Mouse (Mus musculus) hindbrain, embryonic 12.5 days (tissue): Measurements from ENCODE around the gene Calm3. TPM values are rescaled to one million over a fixed set of nuclear protein-coding genes. Genes with fewer than 3 reads are reported as not detected.

Experiments used
- ATAC-seq: fragments of 200-750 bp; cut with Nextera tagmentation; 2 replicates; pipeline ENCODE4 v1.8.0; 2017; ENCODE audit warnings: moderate TSS enrichment; ENCODE audit not compliant: low FRiP score
- H3K27ac ChIP-seq: fragments of 300-500 bp; sonication (generic); 2 replicates; pipeline ENCODE4 v1.5.1; 2016; ENCODE audit warnings: mild to moderate bottlenecking
- H3K27me3 ChIP-seq: fragments of 300-500 bp; sonication (generic); 2 replicates; pipeline ENCODE4 v1.6.1; 2016; ENCODE audit warnings: mild to moderate bottlenecking
- H3K36me3 ChIP-seq: fragments of 300-500 bp; sonication (generic); 2 replicates; pipeline ENCODE4 v1.6.1; 2016; ENCODE audit warnings: mild to moderate bottlenecking
- H3K4me1 ChIP-seq: fragments of 300-500 bp; sonication (generic); 2 replicates; pipeline ENCODE4 v1.6.1; 2016
- H3K4me2 ChIP-seq: fragments of 300-500 bp; sonication (generic); replicated peaks from 2 replicates; pipeline ENCODE4 v1.6.1; 2016; ENCODE audit warnings: mild to moderate bottlenecking
- H3K4me3 ChIP-seq: fragments of 300-500 bp; sonication (generic); 2 replicates; pipeline ENCODE4 v1.5.1; 2016; ENCODE audit warnings: mild to moderate bottlenecking
- H3K9ac ChIP-seq: fragments of 300-500 bp; sonication (generic); 2 replicates; pipeline ENCODE4 v1.6.1; 2016; ENCODE audit warnings: mild to moderate bottlenecking, moderate library complexity
- H3K9me3 ChIP-seq: fragments of 300-500 bp; sonication (generic); replicated peaks from 2 replicates; pipeline ENCODE4 v1.6.1; 2016; ENCODE audit warnings: mild to moderate bottlenecking
- WGBS: fragments of 180-500 bp; shearing (Covaris S2); methylation state at CpG from one replicate; pipeline ENCODE4 v1.1.7; 2016; 5-methylcytosine and 5-hydroxymethylcytosine counted together
- polyA plus RNA-seq: library from polyadenylated mRNA; unstranded; fragments of >200 nt; fragmentation: Nextera tagmentation; extraction: Ambion mirVana; gene quantifications from 2 replicates; pipeline ENCODE4 v1.2.1, GENCODE M21; 2016

The Calm3 gene
- polyA plus RNA-seq, 1 experiment from 2014 or later = 210 TPM

GRCm38 (mm10) chr7:16876006-16876405, 47.9 kb downstream of the Calm3 start:
- 7% methylated on average over 11 of the region's 11 CpGs for WGBS
- Histone ChIP-seq H3K4me1 (peaks cover 30% of the 10 kb centered on the region), H3K27ac (peak overlapping the region; percentile 82)

GRCm38 (mm10) chr7:16875326-16875725, 48.6 kb downstream of the Calm3 start:
- H3K27ac ChIP-seq = peak overlapping the region; percentile 82
- peaks cover 25% of the 10 kb centered on the region for H3K4me1 ChIP-seq
- peak overlapping the region; percentile 91 for H3K9ac ChIP-seq
- no peak; the same call in 1 of the 2 replicates for ATAC-seq
- no peaks in the 10 kb centered on the region for H3K9me3 ChIP-seq
- no peaks in the 10 kb centered on the region for H3K27me3 ChIP-seq
- H3K36me3 ChIP-seq = peaks cover 14% of the 10 kb centered on the region; the same call in 1 of the 2 replicates
- peak overlapping the region; percentile 79 for H3K4me2 ChIP-seq
- WGBS = under 1% methylated on average over 33 of the region's 42 CpGs
- H3K4me3 ChIP-seq = peak overlapping the region; percentile 70

More at GRCm38 (mm10) chr7:16876006-16876405, 47.9 kb downstream of the Calm3 start:
- Histone ChIP-seq H3K4me2 (peak overlapping the region; percentile 79), H3K27me3 (no peaks in the 10 kb centered on the region), H3K9ac (peak overlapping the region; percentile 91), H3K9me3 (no peaks in the 10 kb centered on the region), H3K4me3 (peak overlapping the region; percentile 70), H3K36me3 (peaks cover 13% of the 10 kb centered on the region; the same call in 1 of the 2 replicates)
- ATAC-seq = no peak

GRCm38 (mm10) chr7:16875310-16875325, 48.8 kb downstream of the Calm3 start, which contains the start of gene Dact3:
Gene Dact3, plus strand, starts transcription at chr7:16875317.
- WGBS = 0% methylated on average over 1 of the region's 1 CpGs

GRCm38 (mm10) chr7:16874756-16875309, 49.1 kb downstream of the Calm3 start:
- H3K4me3 ChIP-seq = peak overlapping the region; percentile 70
- no peaks in the 10 kb centered on the region for H3K27me3 ChIP-seq
- WGBS = under 1% methylated on average over 33 of the region's 33 CpGs
- 0 out of 2 replicates have a peak overlapping the region, but pooled peaks have one; percentile 2 for H3K9ac ChIP-seq
- H3K4me2 ChIP-seq = peak overlapping the region; percentile 79
- peaks cover 14% of the 10 kb centered on the region; the same call in 1 of the 2 replicates for H3K36me3 ChIP-seq
- H3K27ac ChIP-seq = peak overlapping the region; percentile 58
- peak; percentile 97 for ATAC-seq
- peaks cover 20% of the 10 kb centered on the region for H3K4me1 ChIP-seq
- no peaks in the 10 kb centered on the region for H3K9me3 ChIP-seq

More at GRCm38 (mm10) chr7:16875310-16875325, 48.8 kb downstream of the Calm3 start, which contains the start of gene Dact3:
- no peak for ATAC-seq
- Histone ChIP-seq H3K27me3 (no peaks in the 10 kb centered on the region), H3K4me2 (peak within 1 kb of the TSS; percentile 79), H3K9ac (peak within 1 kb of the TSS; percentile 91), H3K36me3 (peaks cover 14% of the 10 kb centered on the region; the same call in 1 of the 2 replicates), H3K27ac (peak within 1 kb of the TSS; percentile 82), H3K4me1 (peaks cover 23% of the 10 kb centered on the region), H3K4me3 (peak within 1 kb of the TSS; percentile 70), H3K9me3 (no peaks in the 10 kb centered on the region)

- no peak for ATAC-seq
- 5% methylated on average over 17 of the region's 17 CpGs for WGBS
- Histone ChIP-seq H3K4me2 (peak overlapping the region; percentile 35), H3K36me3 (peaks cover 14% of the 10 kb centered on the region; the same call in 1 of the 2 replicates), H3K9me3 (no peaks in the 10 kb centered on the region), H3K4me3 (peak overlapping the region; percentile 13), H3K4me1 (peaks cover 20% of the 10 kb centered on the region), H3K9ac (0 out of 2 replicates have a peak overlapping the region, but pooled peaks have one; percentile 2), H3K27me3 (no peaks in the 10 kb centered on the region), H3K27ac (peak overlapping the region; percentile 58)
These were observed 49.7 kb downstream of the Calm3 start for GRCm38 (mm10) chr7:16874190-16874589.

GRCm38 (mm10) chr7:16873392-16873791, 50.5 kb downstream of the Calm3 start:
- no peaks in the 10 kb centered on the region for H3K9me3 ChIP-seq
- H3K4me2 ChIP-seq = no peak overlapping the region
- H3K9ac ChIP-seq = no peak overlapping the region
- WGBS = 93% methylated on average over 4 of the region's 4 CpGs
- no peak for ATAC-seq
- no peaks in the 10 kb centered on the region for H3K27me3 ChIP-seq
- H3K4me3 ChIP-seq = no peak overlapping the region
- peaks cover 14% of the 10 kb centered on the region; the same call in 1 of the 2 replicates for H3K36me3 ChIP-seq
- H3K4me1 ChIP-seq = peaks cover 20% of the 10 kb centered on the region
- no peak overlapping the region for H3K27ac ChIP-seq

- Histone ChIP-seq H3K4me1 (peaks cover 20% of the 10 kb centered on the region), H3K27me3 (no peaks in the 10 kb centered on the region), H3K36me3 (peaks cover 18% of the 10 kb centered on the region; the same call in 1 of the 2 replicates), H3K4me2 (no peak overlapping the region), H3K9ac (no peak overlapping the region), H3K27ac (no peak overlapping the region), H3K4me3 (no peak overlapping the region), H3K9me3 (no peaks in the 10 kb centered on the region)
- ATAC-seq = no peak
- 90% methylated on average over 9 of the region's 9 CpGs for WGBS
These were observed 51.4 kb downstream of the Calm3 start for GRCm38 (mm10) chr7:16872478-16872877.

- Histone ChIP-seq H3K27me3 (no peaks in the 10 kb centered on the region), H3K4me3 (no peak overlapping the region), H3K27ac (no peak overlapping the region), H3K9ac (no peak overlapping the region), H3K36me3 (peaks cover 20% of the 10 kb centered on the region; the same call in 1 of the 2 replicates), H3K4me2 (no peak overlapping the region), H3K4me1 (peaks cover 13% of the 10 kb centered on the region), H3K9me3 (no peaks in the 10 kb centered on the region)
- WGBS = 80% methylated on average over 10 of the region's 10 CpGs
- no peak for ATAC-seq
These were observed 52.3 kb downstream of the Calm3 start for GRCm38 (mm10) chr7:16871600-16871999.

GRCm38 (mm10) chr7:16869497-16869896, 54.4 kb downstream of the Calm3 start:
- Histone ChIP-seq H3K36me3 (peaks cover 34% of the 10 kb centered on the region), H3K4me3 (peak overlapping the region; percentile 24), H3K4me2 (peak overlapping the region; percentile 50), H3K27me3 (no peaks in the 10 kb centered on the region), H3K4me1 (peaks cover 3% of the 10 kb centered on the region; the same call in 1 of the 2 replicates), H3K9me3 (no peaks in the 10 kb centered on the region), H3K9ac (peak overlapping the region; percentile 41; the same call in 1 of the 2 replicates), H3K27ac (peak overlapping the region; percentile 71)
- peak; percentile 93 for ATAC-seq
- WGBS = 14% methylated on average over 16 of the region's 16 CpGs

GRCm38 (mm10) chr7:16867488-16867887, 56.4 kb downstream of the Calm3 start:
- Histone ChIP-seq H3K36me3 (peaks cover 44% of the 10 kb centered on the region), H3K27ac (no peak overlapping the region), H3K4me3 (no peak overlapping the region), H3K4me2 (no peak overlapping the region), H3K9ac (no peak overlapping the region), H3K9me3 (no peaks in the 10 kb centered on the region), H3K4me1 (peaks cover 3% of the 10 kb centered on the region; the same call in 1 of the 2 replicates), H3K27me3 (no peaks in the 10 kb centered on the region)
- 88% methylated on average over 3 of the region's 3 CpGs for WGBS
- no peak for ATAC-seq

Other genes with a start within 250 kb of the Calm3 start
- not detected in 2 replicates for gene Ceacam15, start 248.4 kb downstream of the Calm3 start, polyA plus RNA-seq
- not detected in 2 replicates for gene Ceacam9, start 202.2 kb downstream of the Calm3 start, polyA plus RNA-seq
- gene Ap2s1, start 185.7 kb downstream of the Calm3 start, polyA plus RNA-seq = 262 and 292 TPM in 2 replicates
- 20.2 and 20.5 TPM in 2 replicates for gene Slc1a5, start 142.8 kb downstream of the Calm3 start, polyA plus RNA-seq
- gene Strn4, start 108.2 kb downstream of the Calm3 start, polyA plus RNA-seq = 180 and 183 TPM in 2 replicates
- gene Fkrp, start 107.4 kb downstream of the Calm3 start, polyA plus RNA-seq = 38.7 and 39.1 TPM in 2 replicates
- gene Prkd2, start 81.2 kb downstream of the Calm3 start, polyA plus RNA-seq = 8.8 and 9.3 TPM in 2 replicates
- gene Dact3, start 48.8 kb downstream of the Calm3 start, polyA plus RNA-seq = 9.0 and 10.4 TPM in 2 replicates
- 12.1 and 13.6 TPM in 2 replicates for gene Gng8, start 32.3 kb downstream of the Calm3 start, polyA plus RNA-seq
- 1.6 and 2.1 TPM in 2 replicates for gene Ptgir, start 17.6 kb downstream of the Calm3 start, polyA plus RNA-seq
- 55.6 and 60.3 TPM in 2 replicates for gene Pnmal2, start 20.6 kb upstream of the Calm3 start, polyA plus RNA-seq
- 24.0 and 27.3 TPM in 2 replicates for gene Pnmal1, start 35.6 kb upstream of the Calm3 start, polyA plus RNA-seq
- 1.0 and 1.7 TPM in 2 replicates for gene Gm42372, start 59.0 kb upstream of the Calm3 start, polyA plus RNA-seq
- 9.2 and 10.4 TPM in 2 replicates for gene Ccdc8, start 68.6 kb upstream of the Calm3 start, polyA plus RNA-seq
- 101 and 102 TPM in 2 replicates for gene Ppp5c, start 103.8 kb upstream of the Calm3 start, polyA plus RNA-seq
- 7.9 and 9.5 TPM in 2 replicates for gene Hif3a, start 138.3 kb upstream of the Calm3 start, polyA plus RNA-seq
- gene Psg16, start 149.9 kb upstream of the Calm3 start, polyA plus RNA-seq = 0.26 and 0.36 TPM in 2 replicates
- not detected in 2 replicates for gene Ceacam3, start 226.2 kb upstream of the Calm3 start, polyA plus RNA-seq